Mouse (Mus musculus) embryo, embryonic 11 days (tissue): ENCODE measurements around the gene Vmn1r65.
"Not testable (repeated sequence)": the region's sequence is repeated elsewhere in the genome, so short reads cannot be mapped to it uniquely, and the experiment has no call there.

Experiments used
- DNase-seq: peaks from one replicate; pipeline ENCODE4 v3.0.0-alpha.2; 2015

Gene Vmn1r65

DNA sequence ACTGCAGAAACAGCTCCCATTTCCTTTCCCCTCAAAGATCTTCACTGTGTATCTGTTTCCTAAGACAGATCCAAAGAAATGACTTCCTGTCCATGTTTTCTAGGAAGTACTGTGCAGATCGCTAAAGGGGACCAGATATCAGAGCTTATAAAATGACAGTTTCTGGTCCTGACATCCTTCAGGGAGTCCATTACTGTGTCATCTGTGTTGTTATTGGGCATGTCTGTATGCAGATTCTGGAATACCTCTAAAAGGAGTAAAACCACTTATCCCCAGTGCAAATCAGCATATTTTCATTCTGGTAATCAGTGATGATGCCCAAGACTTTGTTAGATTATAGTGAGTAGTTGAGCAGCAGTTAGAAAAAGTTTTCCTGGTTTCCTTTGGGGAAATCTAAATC is at the start of gene Vmn1r65:
Gene Vmn1r65 (minus strand): TSS at position 101 of the 400 bp plus-strand sequence.
- no peak for DNase-seq

- no peak for DNase-seq
Measured at GRCm38 (mm10) chr7:6044861-6045260, 34.1 kb upstream of the Vmn1r65 start, which contains the start of gene Nlrp4c. TSS of gene Nlrp4c (plus strand) at chr7:6045161.

- not testable (repeated sequence) for DNase-seq
Measured at GRCm38 (mm10) chr7:5982426-5982825, 28.4 kb downstream of the Vmn1r65 start.

DNA sequence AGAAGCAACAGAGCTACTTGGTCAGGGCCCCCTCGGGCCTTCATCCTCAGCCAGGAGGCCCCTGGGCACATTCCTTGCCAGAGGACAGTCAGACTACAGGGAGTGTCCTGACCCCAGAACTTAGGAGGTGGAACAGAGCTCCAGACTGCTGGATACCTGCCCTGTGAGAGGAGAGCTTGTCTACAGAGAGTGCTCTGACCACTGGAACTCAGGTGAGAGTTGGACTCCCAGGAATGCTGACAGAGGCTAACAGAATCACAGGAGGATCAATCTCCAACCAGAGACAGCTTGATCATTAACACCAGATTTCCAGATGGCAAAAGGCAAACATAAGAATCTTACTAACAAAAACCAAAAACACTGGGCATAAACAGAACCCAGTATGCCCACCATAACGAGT is 38.3 kb downstream of the Vmn1r65 start:
- not testable (repeated sequence) for DNase-seq
